Mouse (Mus musculus) mesoderm, embryonic 11.5 days (tissue): ENCODE measurements around the gene Ctps2.
A peak's percentile ranks its signal among the peaks of the same experiment; 100 is the strongest.
"Not testable (repeated sequence)": the region's sequence is repeated elsewhere in the genome, so short reads cannot be mapped to it uniquely, and the experiment has no call there.

ENCODE experiments used
- DNase-seq: peaks from one replicate; pipeline ENCODE4 v3.0.0-alpha.2; 2012; ENCODE audit warnings: low read depth, low spot score

The Ctps2 gene

DNA sequence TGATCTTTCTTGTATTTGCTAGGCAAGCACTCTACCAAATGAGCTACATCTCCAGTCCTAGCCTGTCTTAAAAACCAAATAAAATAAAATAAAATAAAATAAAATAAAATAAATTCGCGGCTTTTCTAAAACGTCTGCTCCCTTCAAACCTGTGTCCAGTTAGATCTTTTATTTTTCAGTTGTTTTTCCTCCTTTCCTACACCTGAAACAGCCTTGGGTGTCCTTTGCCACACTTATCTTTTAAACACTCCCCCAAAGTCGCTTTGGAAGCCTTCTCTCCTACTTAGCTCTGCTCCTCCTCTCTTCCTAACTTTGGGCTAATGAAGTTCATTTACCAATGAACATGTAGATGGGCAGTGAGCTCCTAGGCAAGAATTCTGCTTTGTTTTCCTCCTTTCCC is at the start of gene Ctps2:
Ctps2 (plus strand) TSS at position 301 of the 400 bp plus-strand sequence.
- no peak for DNase-seq

DNA sequence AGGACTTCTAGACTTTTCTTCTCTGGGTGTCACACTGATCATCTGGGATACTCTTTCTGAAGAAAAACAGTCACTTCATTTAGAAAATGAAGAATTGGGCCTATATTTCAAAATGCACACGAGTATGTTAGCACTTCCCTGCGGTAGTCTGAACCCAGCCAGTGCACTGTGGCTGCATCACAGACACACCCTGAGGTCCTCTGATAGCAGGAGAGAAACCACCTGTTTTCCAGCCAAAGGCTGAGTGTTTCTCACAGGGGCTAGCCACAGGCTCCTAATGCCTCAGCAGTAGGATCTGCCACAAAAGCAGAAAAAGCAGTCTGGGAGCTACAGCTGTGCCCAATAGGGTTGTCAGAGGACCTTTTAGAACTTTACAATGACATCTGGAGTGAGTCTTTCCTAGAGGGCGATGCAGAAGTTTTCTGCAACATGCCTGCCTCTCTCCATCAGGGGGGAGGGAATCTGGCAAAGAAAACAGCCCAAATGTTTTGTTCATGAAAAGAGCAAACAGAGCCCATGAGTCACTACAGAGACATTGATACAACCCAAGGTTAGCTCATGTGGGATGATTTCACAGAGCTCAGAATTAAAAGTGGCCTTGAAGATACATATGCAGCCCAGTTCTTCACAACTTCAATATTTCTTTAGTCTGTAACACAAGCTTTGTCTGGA is 32.6 kb upstream of the Ctps2 start:
- no peak for DNase-seq

- peak; percentile 25 for DNase-seq
Observed at GRCm38 (mm10) chrX:162871734-162872517, 29.1 kb upstream of the Ctps2 start.

GRCm38 (mm10) chrX:162873761-162874160 is 27.3 kb upstream of the Ctps2 start:
- DNase-seq: no peak

- no peak for DNase-seq
Observed at GRCm38 (mm10) chrX:162878236-162878635, 22.8 kb upstream of the Ctps2 start.

GRCm38 (mm10) chrX:162887931-162888511 is 13.0 kb upstream of the Ctps2 start, which contains the start of gene Syap1:
Gene Syap1 (minus strand): TSS chrX:162888447.
- peak; percentile 88 for DNase-seq

GRCm38 (mm10) chrX:162888575-162889223 is 12.3 kb upstream of the Ctps2 start:
- DNase-seq: not testable (repeated sequence)

- DNase-seq: peak; percentile 61
Observed at GRCm38 (mm10) chrX:162901371-162902039, 467 bp downstream of the Ctps2 start.

- peak; percentile 9 for DNase-seq
Observed at GRCm38 (mm10) chrX:162902040-162902734, 1.1 kb downstream of the Ctps2 start.

DNA sequence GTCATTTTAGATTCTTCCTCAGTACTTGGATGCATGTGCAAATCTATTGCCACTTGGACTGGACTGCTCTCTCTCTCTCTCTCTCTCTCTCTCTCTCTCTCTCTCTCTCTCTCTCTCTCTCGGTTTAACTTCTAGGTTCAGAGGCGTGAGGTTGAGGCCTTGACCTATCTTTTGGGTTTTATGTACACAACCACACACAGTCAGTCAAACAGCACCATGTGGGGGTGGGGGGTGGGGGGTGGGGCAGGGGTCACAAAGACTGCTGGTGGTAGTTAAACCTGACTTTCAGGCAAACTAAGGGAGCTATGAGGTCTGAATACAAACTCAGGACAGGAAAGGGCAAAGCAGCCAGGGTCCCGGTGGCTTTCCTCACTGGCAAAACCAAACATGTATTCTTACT is 6.5 kb downstream of the Ctps2 start:
- no peak for DNase-seq

GRCm38 (mm10) chrX:162913651-162914050 is 12.6 kb downstream of the Ctps2 start:
- no peak for DNase-seq

- peak; percentile 51 for DNase-seq
Observed at GRCm38 (mm10) chrX:162915697-162916096, 14.7 kb downstream of the Ctps2 start.

DNA sequence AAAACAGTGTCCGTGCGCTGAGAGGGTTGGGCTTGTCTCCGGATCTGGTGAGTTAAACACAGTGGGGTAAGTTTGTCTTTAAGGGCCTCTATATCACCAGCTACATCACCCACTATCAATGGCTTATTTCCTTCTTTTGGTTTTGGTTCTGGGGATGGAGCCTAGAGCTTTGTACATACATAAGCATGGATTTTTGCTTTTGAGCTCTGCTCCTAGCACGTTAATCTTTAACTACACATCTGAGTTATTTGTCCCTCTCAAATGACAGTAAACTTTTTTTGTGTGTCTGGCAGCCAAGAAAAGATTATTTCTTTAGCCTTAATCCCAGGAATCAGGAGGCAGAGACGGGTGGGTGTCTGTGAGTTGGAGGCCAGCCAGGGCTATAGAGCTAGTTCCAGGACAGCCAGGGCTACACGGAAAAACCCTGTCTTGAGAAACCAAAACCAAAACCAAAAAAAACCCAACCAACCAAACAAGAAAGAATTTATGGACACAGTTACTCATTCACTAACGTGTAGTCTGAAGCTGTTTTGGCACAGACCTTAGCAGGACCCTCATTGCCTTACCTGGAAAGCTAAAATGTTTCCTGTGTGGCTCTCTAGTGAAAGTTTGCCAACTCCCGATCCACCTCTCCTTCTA is 20.6 kb downstream of the Ctps2 start:
- DNase-seq: no peak

DNA sequence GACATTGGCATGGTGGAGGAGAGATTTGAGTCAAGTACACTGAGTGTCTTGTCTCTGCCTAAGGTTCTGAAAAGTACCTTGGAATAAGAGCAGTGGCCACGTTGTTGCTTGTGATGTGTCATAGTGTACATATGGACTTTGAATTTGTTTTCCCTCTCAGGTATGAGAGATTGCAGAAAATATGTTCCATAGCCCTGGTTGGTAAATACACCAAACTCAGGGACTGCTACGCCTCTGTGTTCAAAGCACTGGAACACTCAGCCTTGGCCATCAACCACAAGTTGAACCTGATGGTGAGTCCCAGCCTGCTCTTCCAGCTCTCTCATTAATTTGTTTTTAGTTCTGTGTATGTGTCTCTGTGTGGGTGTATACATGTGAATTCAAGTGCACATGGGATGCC is 30.4 kb downstream of the Ctps2 start:
- no peak for DNase-seq

DNA sequence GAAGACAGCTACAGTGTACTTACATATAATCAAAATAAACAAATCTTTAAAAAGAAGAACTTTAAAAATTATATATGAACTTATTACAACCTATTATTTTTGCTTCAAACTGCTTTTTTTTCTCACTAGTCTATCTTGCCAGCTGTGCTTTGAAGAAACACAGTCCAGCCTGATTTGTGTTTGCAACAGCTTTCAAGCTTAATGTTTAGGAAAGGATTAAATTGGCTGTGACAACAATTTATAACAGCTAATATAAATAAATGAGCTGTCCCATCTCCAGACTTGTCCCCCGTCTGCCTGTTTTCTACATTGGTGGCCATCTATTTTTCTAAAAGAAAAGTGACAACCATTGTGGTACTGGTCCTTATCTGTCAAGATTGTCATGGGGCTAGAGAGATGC is 41.0 kb downstream of the Ctps2 start:
- DNase-seq: no peak

GRCm38 (mm10) chrX:162949811-162950439 is 48.9 kb downstream of the Ctps2 start:
- peak; percentile 41 for DNase-seq

DNA sequence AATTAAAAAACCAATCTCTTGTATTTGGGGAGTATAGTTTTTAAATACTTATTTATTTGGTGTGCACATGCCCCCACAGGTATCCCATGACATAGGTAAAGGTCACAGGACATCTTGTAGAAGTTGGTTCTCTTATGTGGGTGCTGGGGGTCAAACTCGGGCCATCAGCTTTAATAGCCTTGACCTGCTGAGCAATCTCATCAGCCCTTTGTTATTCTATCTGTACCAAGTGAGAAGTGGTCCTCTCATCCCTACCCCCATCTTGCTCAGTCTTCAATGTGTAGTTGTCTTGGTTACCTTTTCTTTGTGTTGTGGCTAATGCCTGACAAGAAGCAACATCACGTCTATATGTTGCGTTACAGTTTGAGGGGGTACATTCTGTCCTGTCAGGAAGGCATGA is 56.9 kb downstream of the Ctps2 start:
- DNase-seq: no peak

- no peak for DNase-seq
Observed at GRCm38 (mm10) chrX:162963840-162964239, 62.8 kb downstream of the Ctps2 start.

GRCm38 (mm10) chrX:162964383-162964782 is 63.3 kb downstream of the Ctps2 start, which contains the start of gene S100g:
Gene S100g (minus strand): TSS chrX:162964599.
- DNase-seq: no peak

DNA sequence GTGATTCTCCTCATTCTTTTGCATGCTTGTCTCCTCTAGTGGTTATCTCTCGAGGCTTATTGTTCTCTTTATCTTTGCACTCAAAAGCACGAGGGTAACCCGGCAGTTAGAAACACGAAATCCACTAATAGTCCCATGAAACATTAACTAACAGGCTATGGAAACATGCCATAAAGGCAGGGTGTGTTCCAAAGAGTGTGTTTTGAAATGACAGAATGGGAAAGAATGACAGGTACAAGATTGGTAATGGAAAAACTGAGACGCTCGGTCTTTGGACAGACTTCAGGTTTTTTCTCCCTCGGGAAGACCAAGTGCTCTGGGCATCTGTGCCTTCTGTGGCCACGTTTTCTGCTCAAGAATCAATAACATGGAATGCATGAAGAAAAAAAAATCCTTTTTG is 66.4 kb downstream of the Ctps2 start:
- no peak for DNase-seq
